Mouse (Mus musculus) cerebellum, adult 11 months (tissue): Measurements from ENCODE around the gene Ephb1.

Experiments used
- DNase-seq: peaks from one replicate; pipeline ENCODE4 v3.0.0; 2022

Gene Ephb1

GRCm38 (mm10) chr9:102045111-102045861 is 309.2 kb downstream of the Ephb1 start:
- no peak for DNase-seq

DNA sequence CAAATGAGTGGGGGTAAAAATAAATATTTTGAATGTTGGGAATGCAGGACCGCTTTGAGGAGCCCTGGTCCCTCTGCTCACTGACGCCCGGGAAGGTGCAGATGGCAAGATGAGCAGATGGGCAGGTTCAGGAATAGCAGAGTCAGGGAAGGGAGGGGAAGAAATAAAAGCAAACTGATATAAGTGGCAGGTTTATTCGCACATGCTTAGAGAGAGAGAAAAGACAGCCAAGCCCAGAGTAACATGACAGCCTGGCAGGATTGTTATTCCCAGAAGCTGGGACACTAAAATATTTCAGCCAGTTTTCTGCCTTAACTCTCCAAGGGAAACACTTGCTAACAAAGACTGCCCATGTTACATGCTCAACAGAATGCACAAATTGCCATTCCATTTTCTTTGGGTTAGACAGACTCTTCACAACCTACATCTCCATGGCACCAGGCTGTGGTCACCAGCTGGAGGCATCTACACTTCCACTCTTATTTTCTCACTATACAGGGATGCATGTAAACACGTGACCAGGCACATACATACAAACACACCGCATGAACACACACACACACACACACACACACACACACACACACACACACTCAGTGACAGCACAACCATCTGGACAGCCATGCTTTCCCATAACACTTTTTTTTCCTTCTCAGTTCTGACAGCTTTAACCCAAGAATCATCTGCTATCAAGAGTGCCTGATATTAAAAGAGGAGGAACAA is 315.3 kb downstream of the Ephb1 start:
- DNase-seq: no peak

DNA sequence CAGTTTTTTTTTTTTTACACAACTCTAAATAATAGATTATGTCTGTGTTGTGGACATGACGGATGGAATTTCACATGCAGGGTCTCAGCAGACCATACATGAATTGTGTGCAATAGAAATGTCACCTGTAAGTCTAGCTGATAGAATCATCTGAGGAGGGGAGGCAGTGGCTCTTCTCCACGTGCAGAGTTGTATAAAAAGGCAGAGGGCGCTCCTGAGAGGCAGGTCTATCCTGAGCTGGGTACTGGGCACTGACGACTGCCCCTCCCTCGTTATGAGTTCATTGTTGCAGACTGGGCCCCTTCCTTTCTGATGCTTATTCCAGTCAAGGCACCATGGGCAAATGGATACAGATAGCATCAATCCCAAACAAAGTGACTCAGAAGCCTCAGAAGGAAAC is 318.4 kb downstream of the Ephb1 start:
- DNase-seq: no peak

DNA sequence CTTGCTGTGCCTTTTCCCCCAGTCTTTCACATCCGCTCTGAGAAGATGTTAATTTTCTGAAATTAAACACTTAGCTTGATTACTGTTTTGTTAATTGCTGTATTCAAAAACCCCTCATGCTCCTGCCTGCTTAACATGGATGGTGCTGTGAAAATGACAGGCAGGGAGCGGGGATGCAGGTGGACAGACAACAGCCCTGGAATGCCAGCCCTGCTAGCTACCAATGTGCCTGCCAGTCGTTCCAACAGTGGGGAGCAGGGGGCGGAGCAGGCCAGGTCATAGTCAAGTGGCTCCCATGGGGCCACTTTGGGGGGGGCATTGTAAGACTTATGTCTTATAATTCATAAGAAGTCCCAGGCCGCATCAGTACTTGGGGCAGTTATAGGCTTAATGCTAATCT is 321.3 kb downstream of the Ephb1 start:
- DNase-seq: no peak

GRCm38 (mm10) chr9:102032376-102032775 is 322.1 kb downstream of the Ephb1 start:
- DNase-seq: no peak

DNA sequence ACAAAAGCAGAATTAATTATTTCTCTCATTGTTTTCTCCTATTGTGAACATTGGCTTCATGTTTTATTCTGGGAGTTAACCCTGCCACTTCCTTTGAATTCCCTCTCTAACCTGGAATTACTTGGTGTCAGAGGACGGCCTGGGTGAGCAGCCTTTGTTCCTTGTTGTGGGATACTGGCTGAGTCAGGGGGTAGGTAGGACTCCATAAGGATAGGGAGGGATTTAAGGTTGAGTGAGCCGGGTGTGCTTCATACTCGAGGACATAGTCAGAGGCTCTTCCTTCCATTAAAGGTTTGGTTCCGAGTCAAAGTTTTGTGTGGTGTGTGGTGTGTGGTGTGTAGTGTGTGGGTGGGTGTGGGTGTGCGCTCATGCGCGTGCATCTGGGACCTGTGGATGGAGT is 324.8 kb downstream of the Ephb1 start:
- DNase-seq: no peak

GRCm38 (mm10) chr9:102026136-102026535 is 328.4 kb downstream of the Ephb1 start:
- peak; percentile 24 for DNase-seq

- DNase-seq: peak; percentile 19
Observed at GRCm38 (mm10) chr9:102025141-102025540, 329.4 kb downstream of the Ephb1 start.

DNA sequence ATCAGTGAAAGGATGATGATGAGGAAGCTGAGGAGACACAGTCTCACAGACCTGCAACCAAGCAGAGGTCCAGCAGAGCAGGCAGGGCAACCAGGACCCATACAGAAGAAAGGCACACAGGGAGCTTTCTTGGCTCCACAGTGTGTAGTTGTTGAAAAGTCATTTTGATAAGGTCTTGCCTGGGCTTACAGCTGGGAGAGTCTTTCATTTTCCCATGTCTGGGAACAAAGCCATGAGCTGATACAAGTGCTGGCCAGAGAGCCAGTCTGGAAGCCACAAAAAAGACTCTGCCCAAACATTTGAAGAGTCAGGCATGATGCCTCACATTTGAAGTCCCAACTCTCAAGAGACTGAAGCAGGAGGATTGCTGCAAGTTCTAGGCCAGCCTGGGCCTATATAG is 339.0 kb downstream of the Ephb1 start:
- no peak for DNase-seq

GRCm38 (mm10) chr9:102007706-102008105 is 346.8 kb downstream of the Ephb1 start:
- no peak for DNase-seq

- no peak for DNase-seq
Observed at GRCm38 (mm10) chr9:102006539-102006938, 348.0 kb downstream of the Ephb1 start.

- DNase-seq: no peak
Observed at GRCm38 (mm10) chr9:102002920-102003319, 351.6 kb downstream of the Ephb1 start.

DNA sequence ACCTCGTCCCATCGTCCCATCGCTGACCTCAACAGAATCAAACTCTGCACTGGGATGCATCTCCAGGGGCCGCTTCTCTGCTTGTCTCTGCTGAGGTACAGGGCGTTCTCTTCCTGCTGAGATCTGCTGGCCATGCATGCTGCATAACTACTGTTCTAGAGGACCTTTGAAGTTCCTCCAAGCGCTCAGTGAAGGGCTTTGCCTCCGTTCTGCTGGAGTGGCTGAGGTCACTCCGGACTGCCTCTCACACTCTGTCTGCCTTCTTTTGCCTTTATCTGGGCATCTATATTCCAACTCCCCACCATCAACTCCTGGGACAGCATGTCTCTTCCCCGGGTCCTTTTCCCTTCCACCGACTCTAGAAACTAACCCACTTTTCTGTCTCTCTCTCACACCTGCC is 352.3 kb downstream of the Ephb1 start:
- no peak for DNase-seq

- DNase-seq: no peak
Observed at GRCm38 (mm10) chr9:102001633-102002165, 352.8 kb downstream of the Ephb1 start.

- DNase-seq: no peak
Observed at GRCm38 (mm10) chr9:101999690-102000089, 354.8 kb downstream of the Ephb1 start.

DNA sequence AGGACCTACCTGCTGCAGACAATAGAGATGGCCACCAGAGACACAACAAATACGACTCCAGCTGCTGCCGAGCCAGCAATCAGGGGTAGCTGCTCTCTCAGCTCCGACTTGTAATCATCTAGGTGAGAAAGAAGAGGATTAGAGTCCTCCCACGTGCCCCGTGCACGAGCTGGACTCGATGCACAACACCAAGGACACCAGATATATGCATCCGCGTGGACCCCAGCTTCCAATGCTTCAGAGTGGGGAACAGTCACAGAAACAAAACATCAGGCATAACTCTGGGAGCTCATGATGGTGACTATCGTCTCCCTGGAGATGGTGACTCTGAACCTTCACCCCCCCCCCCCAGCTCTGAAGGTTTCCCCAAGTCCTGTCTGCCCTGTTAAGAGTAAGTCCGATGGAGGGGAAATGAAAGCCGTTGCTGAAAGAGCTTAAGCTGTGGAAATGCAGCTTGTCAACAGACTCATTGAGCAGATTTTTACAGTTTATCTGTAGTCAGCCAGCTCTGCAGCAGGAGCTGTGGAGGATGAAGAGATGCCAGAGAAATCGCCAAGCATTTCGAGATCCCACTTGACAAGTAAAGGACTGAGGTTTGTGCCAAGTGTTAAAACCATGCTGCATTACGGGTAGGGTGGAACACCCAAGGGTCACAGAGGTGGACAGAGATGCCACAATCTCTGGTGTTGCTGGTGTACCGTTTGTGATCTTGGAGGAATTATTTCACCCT is 357.6 kb downstream of the Ephb1 start:
- DNase-seq: no peak

DNA sequence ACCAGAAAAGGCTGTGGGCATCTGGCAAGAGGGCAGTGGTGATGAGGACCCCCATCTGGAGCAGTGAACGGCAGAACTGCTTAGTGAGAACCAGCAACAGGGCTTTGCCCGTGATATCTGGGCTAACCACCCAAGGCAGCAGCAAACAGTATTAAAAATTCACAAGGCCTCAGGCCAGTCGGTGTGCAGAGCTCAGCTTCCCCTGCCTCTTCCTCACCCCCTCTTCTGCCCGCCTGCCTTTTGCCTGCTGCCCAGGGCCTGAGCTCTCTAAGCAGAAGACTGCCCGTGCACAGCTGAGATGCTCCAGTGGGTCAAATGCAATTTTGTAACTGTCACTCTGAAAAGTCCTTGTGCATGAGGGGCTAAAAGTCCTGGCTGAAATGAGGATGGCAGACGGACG is 358.3 kb downstream of the Ephb1 start:
- no peak for DNase-seq

DNA sequence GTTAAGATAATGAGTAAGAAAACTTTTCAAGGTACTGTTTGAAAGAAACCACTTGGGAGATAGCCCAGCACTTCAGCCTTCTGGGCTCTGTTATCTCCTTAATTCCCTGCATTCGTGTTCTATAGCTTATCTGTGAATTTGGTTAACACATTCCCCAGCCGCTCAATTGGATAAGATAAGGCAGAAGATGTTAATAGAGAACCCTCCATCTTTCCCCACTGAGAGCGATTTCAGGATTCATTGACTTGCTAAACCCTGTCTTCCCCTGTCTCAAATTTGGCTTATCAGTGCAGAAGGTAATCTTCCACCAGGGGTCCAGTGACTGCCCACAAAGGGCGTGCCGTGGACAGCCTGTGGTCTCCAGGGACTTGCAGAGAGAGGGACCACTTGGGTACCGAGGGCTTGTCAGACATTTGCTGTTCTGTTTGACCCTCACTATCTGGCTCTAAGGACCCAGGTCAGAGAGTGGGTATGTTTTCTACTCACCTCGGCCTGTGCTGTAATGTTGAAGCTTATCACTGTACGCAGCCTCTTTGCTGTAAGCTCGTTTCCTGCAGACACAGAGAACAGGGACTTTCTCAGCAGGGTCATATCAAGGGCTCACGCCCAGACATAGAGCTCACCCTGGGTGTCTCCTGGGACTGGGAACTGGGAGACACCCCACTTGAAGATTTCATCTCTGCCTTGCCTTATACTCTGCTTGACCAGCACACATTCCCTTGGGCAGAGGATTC is 358.9 kb downstream of the Ephb1 start:
- no peak for DNase-seq

- no peak for DNase-seq
Observed at GRCm38 (mm10) chr9:101994086-101994485, 360.4 kb downstream of the Ephb1 start.

- no peak for DNase-seq
Observed at GRCm38 (mm10) chr9:101990836-101991235, 363.7 kb downstream of the Ephb1 start.

- no peak for DNase-seq
Observed at GRCm38 (mm10) chr9:101990032-101990431, 364.5 kb downstream of the Ephb1 start.

DNA sequence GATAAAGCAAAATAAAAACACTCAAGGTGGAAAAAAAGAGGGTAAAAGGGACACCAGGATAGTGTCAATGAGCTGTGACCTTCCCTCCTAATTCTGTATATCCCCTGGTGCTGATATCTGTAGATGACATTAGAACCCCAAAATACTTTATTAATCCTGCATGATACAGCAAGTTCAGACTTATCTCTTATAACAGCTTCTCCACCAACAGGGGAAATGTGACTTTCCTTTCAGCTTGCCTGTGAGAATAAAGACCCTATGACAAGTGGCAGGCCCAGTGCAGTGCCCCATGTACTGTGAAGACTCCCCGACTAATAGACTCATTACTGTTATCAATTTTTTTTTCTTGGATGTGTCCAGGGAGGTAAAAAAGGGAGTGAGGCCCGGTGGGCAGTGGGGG is 367.6 kb downstream of the Ephb1 start:
- DNase-seq: no peak

DNA sequence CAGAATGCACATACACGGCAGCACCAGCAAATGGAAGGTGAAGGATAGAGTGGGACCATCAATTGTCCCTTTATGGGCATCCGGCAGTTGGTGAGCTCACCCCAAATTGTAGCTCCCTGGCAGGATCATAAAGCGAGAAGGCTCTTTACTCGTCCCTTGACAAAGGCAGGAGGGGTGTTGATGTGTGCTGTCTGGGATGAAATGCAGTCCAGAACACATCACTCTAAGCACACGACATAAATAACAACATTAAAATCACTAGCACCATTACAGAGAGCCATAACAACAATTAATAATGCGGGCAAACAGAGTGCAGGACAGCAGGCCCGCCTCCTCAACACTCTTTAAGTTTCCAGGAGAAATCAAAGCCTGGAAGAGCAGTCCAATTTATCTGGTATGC is 372.1 kb downstream of the Ephb1 start:
- no peak for DNase-seq
